Mouse (Mus musculus): Measurements from ENCODE around the gene Shroom3. TPM values are rescaled to one million over a fixed set of nuclear protein-coding genes. Genes with fewer than 3 reads are reported as not detected.

Gene Shroom3
- polyA plus RNA-seq, 1 experiment from 2014 or later: 8.3 TPM

GRCm38 (mm10) chr5:92893284-92893683, 210.0 kb downstream of the Shroom3 start:
- H3K9ac ChIP-seq (replicated peaks; ENCODE audit: low read depth, low read length): no peak overlapping the region
- no peak overlapping the region for H3K4me3 ChIP-seq (ENCODE audit: low read depth, low read length)
- no peak for ATAC-seq (ENCODE audit: insufficient number of reproducible peaks, insufficient read depth, low FRiP score, low read depth)
- peaks cover 8% of the 10 kb centered on the region for H3K4me1 ChIP-seq (ENCODE audit: control insufficient read depth, insufficient read depth, low read length)
- H3K27ac ChIP-seq (ENCODE audit: low read length): peak overlapping the region; percentile 34; the same call in 1 of the 2 replicates
- no peak overlapping the region for H3K4me2 ChIP-seq (replicated peaks; ENCODE audit: low read depth, low read length)
- H3K36me3 ChIP-seq (ENCODE audit: control insufficient read depth, insufficient read depth, low read length): no peaks in the 10 kb centered on the region
- H3K9me3 ChIP-seq (ENCODE audit: control insufficient read depth, low read depth, low read length): no peaks in the 10 kb centered on the region
- no peaks in the 10 kb centered on the region for H3K27me3 ChIP-seq (ENCODE audit: control insufficient read depth, insufficient read depth, low read length)
- 18% methylated on average over 4 of the region's 4 CpGs for WGBS

GRCm38 (mm10) chr5:92893711-92894110, 210.5 kb downstream of the Shroom3 start:
- no peaks in the 10 kb centered on the region for H3K36me3 ChIP-seq (ENCODE audit: control insufficient read depth, insufficient read depth, low read length)
- ATAC-seq (ENCODE audit: insufficient number of reproducible peaks, insufficient read depth, low FRiP score, low read depth): no peak
- H3K27ac ChIP-seq (ENCODE audit: low read length): peak overlapping the region; percentile 34; the same call in 1 of the 2 replicates
- no peak overlapping the region for H3K4me2 ChIP-seq (replicated peaks; ENCODE audit: low read depth, low read length)
- 15% methylated on average over 1 of the region's 1 CpGs for WGBS
- no peaks in the 10 kb centered on the region for H3K9me3 ChIP-seq (ENCODE audit: control insufficient read depth, low read depth, low read length)
- no peak overlapping the region for H3K4me3 ChIP-seq (ENCODE audit: low read depth, low read length)
- peaks cover 8% of the 10 kb centered on the region for H3K4me1 ChIP-seq (ENCODE audit: control insufficient read depth, insufficient read depth, low read length)
- no peak overlapping the region for H3K9ac ChIP-seq (replicated peaks; ENCODE audit: low read depth, low read length)
- H3K27me3 ChIP-seq (ENCODE audit: control insufficient read depth, insufficient read depth, low read length): no peaks in the 10 kb centered on the region

GRCm38 (mm10) chr5:92895877-92896276, 212.6 kb downstream of the Shroom3 start:
- no peak overlapping the region for H3K4me2 ChIP-seq (replicated peaks; ENCODE audit: low read depth, low read length)

GRCm38 (mm10) chr5:92896725-92897280, 213.6 kb downstream of the Shroom3 start:
- no peaks in the 10 kb centered on the region for H3K36me3 ChIP-seq (ENCODE audit: control insufficient read depth, insufficient read depth, low read length)
- no peak overlapping the region for H3K9ac ChIP-seq (replicated peaks; ENCODE audit: low read depth, low read length)
- H3K4me2 ChIP-seq (replicated peaks; ENCODE audit: low read depth, low read length): no peak overlapping the region
- H3K9me3 ChIP-seq (ENCODE audit: control insufficient read depth, low read depth, low read length): no peaks in the 10 kb centered on the region
- H3K4me3 ChIP-seq (ENCODE audit: low read depth, low read length): no peak overlapping the region; the same call in 1 of the 2 replicates
- WGBS: 69% methylated on average over 1 of the region's 1 CpGs
- no peaks in the 10 kb centered on the region for H3K27me3 ChIP-seq (ENCODE audit: control insufficient read depth, insufficient read depth, low read length)
- no peak for ATAC-seq (ENCODE audit: insufficient number of reproducible peaks, insufficient read depth, low FRiP score, low read depth)
- H3K4me1 ChIP-seq (ENCODE audit: control insufficient read depth, insufficient read depth, low read length): peaks cover 21% of the 10 kb centered on the region
- no peak overlapping the region; the same call in 1 of the 2 replicates for H3K27ac ChIP-seq (ENCODE audit: low read length)

More at GRCm38 (mm10) chr5:92895877-92896276, 212.6 kb downstream of the Shroom3 start:
- Histone ChIP-seq H3K27me3 (ENCODE audit: control insufficient read depth, insufficient read depth, low read length) (no peaks in the 10 kb centered on the region), H3K4me1 (ENCODE audit: control insufficient read depth, insufficient read depth, low read length) (peaks cover 21% of the 10 kb centered on the region), H3K9me3 (ENCODE audit: control insufficient read depth, low read depth, low read length) (no peaks in the 10 kb centered on the region), H3K4me3 (ENCODE audit: low read depth, low read length) (no peak overlapping the region), H3K36me3 (ENCODE audit: control insufficient read depth, insufficient read depth, low read length) (no peaks in the 10 kb centered on the region), H3K9ac (replicated peaks; ENCODE audit: low read depth, low read length) (no peak overlapping the region), H3K27ac (ENCODE audit: low read length) (no peak overlapping the region)
- no peak for ATAC-seq (ENCODE audit: insufficient number of reproducible peaks, insufficient read depth, low FRiP score, low read depth)
- 94% methylated on average over 8 of the region's 8 CpGs for WGBS

GRCm38 (mm10) chr5:92897766-92898745, 214.8 kb downstream of the Shroom3 start:
- H3K27ac ChIP-seq (ENCODE audit: low read length): peak overlapping the region; percentile 82
- peak; percentile 95 for ATAC-seq (ENCODE audit: insufficient number of reproducible peaks, insufficient read depth, low FRiP score, low read depth)
- under 1% methylated on average over 90 of the region's 96 CpGs for WGBS
- H3K4me1 ChIP-seq (ENCODE audit: control insufficient read depth, insufficient read depth, low read length): peaks cover 21% of the 10 kb centered on the region
- no peaks in the 10 kb centered on the region for H3K36me3 ChIP-seq (ENCODE audit: control insufficient read depth, insufficient read depth, low read length)
- H3K27me3 ChIP-seq (ENCODE audit: control insufficient read depth, insufficient read depth, low read length): no peaks in the 10 kb centered on the region
- H3K4me2 ChIP-seq (replicated peaks; ENCODE audit: low read depth, low read length): peak overlapping the region; percentile 56
- H3K9me3 ChIP-seq (ENCODE audit: control insufficient read depth, low read depth, low read length): no peaks in the 10 kb centered on the region
- peak overlapping the region; percentile 67 for H3K4me3 ChIP-seq (ENCODE audit: low read depth, low read length)
- H3K9ac ChIP-seq (replicated peaks; ENCODE audit: low read depth, low read length): peak overlapping the region; percentile 71

- H3K4me3 ChIP-seq (ENCODE audit: low read depth, low read length): no peak overlapping the region
- peaks cover 19% of the 10 kb centered on the region for H3K4me1 ChIP-seq (ENCODE audit: control insufficient read depth, insufficient read depth, low read length)
- H3K9me3 ChIP-seq (ENCODE audit: control insufficient read depth, low read depth, low read length): no peaks in the 10 kb centered on the region
- no peak overlapping the region for H3K27ac ChIP-seq (ENCODE audit: low read length)
- no peaks in the 10 kb centered on the region for H3K36me3 ChIP-seq (ENCODE audit: control insufficient read depth, insufficient read depth, low read length)
- no peak overlapping the region; the same call in 1 of the 2 replicates for H3K9ac ChIP-seq (replicated peaks; ENCODE audit: low read depth, low read length)
- 59% methylated on average over 5 of the region's 5 CpGs for WGBS
- H3K27me3 ChIP-seq (ENCODE audit: control insufficient read depth, insufficient read depth, low read length): no peaks in the 10 kb centered on the region
- ATAC-seq (ENCODE audit: insufficient number of reproducible peaks, insufficient read depth, low FRiP score, low read depth): no peak
- H3K4me2 ChIP-seq (replicated peaks; ENCODE audit: low read depth, low read length): no peak overlapping the region
These were observed 217.2 kb downstream of the Shroom3 start for GRCm38 (mm10) chr5:92900470-92900869.

- Histone ChIP-seq H3K9me3 (ENCODE audit: control insufficient read depth, low read depth, low read length) (no peaks in the 10 kb centered on the region), H3K36me3 (ENCODE audit: control insufficient read depth, insufficient read depth, low read length) (no peaks in the 10 kb centered on the region), H3K27ac (ENCODE audit: low read length) (no peak overlapping the region), H3K27me3 (ENCODE audit: control insufficient read depth, insufficient read depth, low read length) (no peaks in the 10 kb centered on the region), H3K4me1 (ENCODE audit: control insufficient read depth, insufficient read depth, low read length) (peaks cover 24% of the 10 kb centered on the region), H3K4me2 (replicated peaks; ENCODE audit: low read depth, low read length) (no peak overlapping the region), H3K4me3 (ENCODE audit: low read depth, low read length) (no peak overlapping the region), H3K9ac (replicated peaks; ENCODE audit: low read depth, low read length) (no peak overlapping the region)
- ATAC-seq (ENCODE audit: insufficient number of reproducible peaks, insufficient read depth, low FRiP score, low read depth): no peak
- WGBS: 65% methylated on average over 7 of the region's 7 CpGs
These were observed 218.6 kb downstream of the Shroom3 start for GRCm38 (mm10) chr5:92901870-92902269.

GRCm38 (mm10) chr5:92905146-92905545, 221.9 kb downstream of the Shroom3 start:
- Histone ChIP-seq H3K27ac (ENCODE audit: low read length) (peak overlapping the region; percentile 33; the same call in 1 of the 2 replicates), H3K4me3 (ENCODE audit: low read depth, low read length) (no peak overlapping the region), H3K27me3 (ENCODE audit: control insufficient read depth, insufficient read depth, low read length) (no peaks in the 10 kb centered on the region), H3K9me3 (ENCODE audit: control insufficient read depth, low read depth, low read length) (peaks cover 9% of the 10 kb centered on the region; the same call in 1 of the 2 replicates), H3K9ac (replicated peaks; ENCODE audit: low read depth, low read length) (no peak overlapping the region), H3K4me1 (ENCODE audit: control insufficient read depth, insufficient read depth, low read length) (peaks cover 18% of the 10 kb centered on the region), H3K4me2 (replicated peaks; ENCODE audit: low read depth, low read length) (no peak overlapping the region), H3K36me3 (ENCODE audit: control insufficient read depth, insufficient read depth, low read length) (peaks cover 3% of the 10 kb centered on the region; the same call in 1 of the 2 replicates)
- WGBS: 61% methylated on average over 9 of the region's 9 CpGs
- ATAC-seq (ENCODE audit: insufficient number of reproducible peaks, insufficient read depth, low FRiP score, low read depth): peak; percentile 16; the same call in 1 of the 2 replicates

Data from stomach, embryonic 14.5 days (tissue).